Mouse (Mus musculus): ENCODE results near the gene Ptpra. TPM values are rescaled to one million over a fixed set of nuclear protein-coding genes. Genes with fewer than 3 reads are reported as not detected.

Ptpra gene
- polyA plus RNA-seq, 1 experiment from 2014 or later, result 80.7 TPM

Small RNAs within 50 kb of the gene (microRNA-seq; reads per million reads assigned to microRNA genes)
- gene Gm23876, result not detected

Other genes with a start within 250 kb of the Ptpra start
- 262 and 272 TPM in 2 replicates for gene Nop56, start 175.8 kb upstream of the Ptpra start, polyA plus RNA-seq (2015; fragmentation: Nextera tagmentation; extraction: Ambion mirVana)
- 150 and 158 TPM in 2 replicates for gene Idh3b, start 165.7 kb upstream of the Ptpra start, polyA plus RNA-seq (2015; fragmentation: Nextera tagmentation; extraction: Ambion mirVana)
- 1.6 TPM in 2 replicates for gene Ebf4, start 155.1 kb upstream of the Ptpra start, polyA plus RNA-seq (2015; fragmentation: Nextera tagmentation; extraction: Ambion mirVana)
- gene Cpxm1, start 52.7 kb upstream of the Ptpra start, polyA plus RNA-seq (2015; fragmentation: Nextera tagmentation; extraction: Ambion mirVana), result 61.9 and 69.1 TPM in 2 replicates
- not detected in 2 replicates for gene Gm28372, start 45.0 kb upstream of the Ptpra start, polyA plus RNA-seq (2015; fragmentation: Nextera tagmentation; extraction: Ambion mirVana)
- not detected in 2 replicates for gene 1700020A23Rik, start 45.0 kb upstream of the Ptpra start, polyA plus RNA-seq (2015; fragmentation: Nextera tagmentation; extraction: Ambion mirVana)
- not detected in 2 replicates for gene Tmem239, start 43.8 kb upstream of the Ptpra start, polyA plus RNA-seq (2015; fragmentation: Nextera tagmentation; extraction: Ambion mirVana)
- 80.5 and 88.4 TPM in 2 replicates for gene Vps16, start 25.9 kb upstream of the Ptpra start, polyA plus RNA-seq (2015; fragmentation: Nextera tagmentation; extraction: Ambion mirVana)
- 14.7 and 15.9 TPM in 2 replicates for gene Pced1a, start 25.6 kb upstream of the Ptpra start, polyA plus RNA-seq (2015; fragmentation: Nextera tagmentation; extraction: Ambion mirVana)
- 79.7 and 83.1 TPM in 2 replicates for gene Mrps26, start 113.5 kb downstream of the Ptpra start, polyA plus RNA-seq (2015; fragmentation: Nextera tagmentation; extraction: Ambion mirVana)
- gene Oxt, start 125.9 kb downstream of the Ptpra start, polyA plus RNA-seq (2015; fragmentation: Nextera tagmentation; extraction: Ambion mirVana), result not detected in 2 replicates
- gene Avp, start 132.3 kb downstream of the Ptpra start, polyA plus RNA-seq (2015; fragmentation: Nextera tagmentation; extraction: Ambion mirVana), result not detected in 2 replicates
- gene Fastkd5, start 179.7 kb downstream of the Ptpra start, polyA plus RNA-seq (2015; fragmentation: Nextera tagmentation; extraction: Ambion mirVana), result 14.6 and 15.0 TPM in 2 replicates
- gene Ubox5, start 179.8 kb downstream of the Ptpra start, polyA plus RNA-seq (2015; fragmentation: Nextera tagmentation; extraction: Ambion mirVana), result 10.4 and 10.5 TPM in 2 replicates
- 2.9 and 3.2 TPM in 2 replicates for gene Lzts3, start 192.5 kb downstream of the Ptpra start, polyA plus RNA-seq (2015; fragmentation: Nextera tagmentation; extraction: Ambion mirVana)
- 51.7 and 56.7 TPM in 2 replicates for gene Ddrgk1, start 214.4 kb downstream of the Ptpra start, polyA plus RNA-seq (2015; fragmentation: Nextera tagmentation; extraction: Ambion mirVana)
- 103 and 108 TPM in 2 replicates for gene Itpa, start 217.3 kb downstream of the Ptpra start, polyA plus RNA-seq (2015; fragmentation: Nextera tagmentation; extraction: Ambion mirVana)
- gene Slc4a11, start 247.2 kb downstream of the Ptpra start, polyA plus RNA-seq (2015; fragmentation: Nextera tagmentation; extraction: Ambion mirVana), result 0.70 and 0.73 TPM in 2 replicates